Comparison of ENCODE assay signal across 8 mouse cellular contexts in genomic region chr12:44221070-44221469, GRCm38 (mm10). TPM values are rescaled to one million over a fixed set of nuclear protein-coding genes. Genes with fewer than 3 reads are reported as not detected.
DNase-seq lines count a peak whose midpoint lies in the region; ATAC-seq and TF ChIP-seq lines count a peak whose summit lies in the region.
"Not testable (repeated sequence)": the region's sequence is repeated elsewhere in the genome, so short reads cannot be mapped to it uniquely, and the experiment has no call there.

Gene Pnpla8 (plus strand): TSS chr12:44221370.

- in situ Hi-C loops in Patski (cut with MboI; ENCODE audit: low pct_unique_long_range_greater_than_20kb): not testable (repeated sequence)

- 91% methylated on average over 2 of the region's 2 CpGs for WGBS in embryonic facial prominence, embryonic 13.5 days
- WGBS in kidney, postnatal 0 days: 98% methylated on average over 2 of the region's 2 CpGs
- 77% methylated on average over 2 of the region's 2 CpGs for WGBS in limb, embryonic 14.5 days
- 91% methylated on average over 2 of the region's 2 CpGs for WGBS in midbrain, embryonic 10.5 days
- 90% methylated on average over 2 of the region's 2 CpGs for WGBS in stomach, embryonic 15.5 days

- peaks cover 27% of the 10 kb centered on the region for H3K27me3 ChIP-seq in Patski
- not testable (repeated sequence) for H3K27me3 ChIP-seq in embryonic facial prominence, embryonic 13.5 days; kidney, postnatal 0 days (ENCODE audit: insufficient read depth, low read length); limb, embryonic 14.5 days (ENCODE audit: control insufficient read depth, insufficient read depth, low read length); midbrain, embryonic 10.5 days (ENCODE audit: low read depth, poor library complexity, severe bottlenecking); stomach, embryonic 15.5 days (replicated peaks)

- peak within 1 kb of the TSS; percentile 73 for H3K4me2 ChIP-seq in embryonic facial prominence, embryonic 13.5 days
- peak within 1 kb of the TSS; percentile 94 for H3K4me2 ChIP-seq in kidney, postnatal 0 days (ENCODE audit: low read length)
- H3K4me2 ChIP-seq in limb, embryonic 14.5 days (replicated peaks; ENCODE audit: low read depth, low read length, severe bottlenecking): peak within 1 kb of the TSS; percentile 83
- H3K4me2 ChIP-seq in stomach, embryonic 15.5 days: peak within 1 kb of the TSS; percentile 73

- intact Hi-C loops in gastrocnemius, postnatal 14 days (cut with DNase I; ENCODE audit: low total_unique reads); heart, postnatal 36 days (cut with DNase I): not testable (repeated sequence)

- not testable (repeated sequence) for TF ChIP-seq POLR2A in limb, embryonic 14.5 days (IDR thresholded peaks at IDR 0.05; ENCODE audit: borderline replicate concordance, extremely low read depth, insufficient read depth, insufficient read length)

- H3K4me3 ChIP-seq in embryonic facial prominence, embryonic 13.5 days: peak within 1 kb of the TSS; percentile 54
- H3K4me3 ChIP-seq in kidney, postnatal 0 days (replicated peaks; ENCODE audit: low read depth, low read length): peak within 1 kb of the TSS; percentile 67
- H3K4me3 ChIP-seq in limb, embryonic 14.5 days (replicated peaks; ENCODE audit: low read length): peak within 1 kb of the TSS; percentile 58
- H3K4me3 ChIP-seq in midbrain, embryonic 10.5 days: peak within 1 kb of the TSS; percentile 76
- peak within 1 kb of the TSS; percentile 57 for H3K4me3 ChIP-seq in stomach, embryonic 15.5 days (replicated peaks)

- not testable (repeated sequence) for H3K9me3 ChIP-seq in embryonic facial prominence, embryonic 13.5 days; kidney, postnatal 0 days (replicated peaks; ENCODE audit: low read length); limb, embryonic 14.5 days (ENCODE audit: control insufficient read depth, low read length); midbrain, embryonic 10.5 days (replicated peaks); stomach, embryonic 15.5 days

- peak within 1 kb of the TSS; percentile 74 for H3K9ac ChIP-seq in embryonic facial prominence, embryonic 13.5 days
- H3K9ac ChIP-seq in kidney, postnatal 0 days (ENCODE audit: low read depth, low read length): peak within 1 kb of the TSS; percentile 78
- peak within 1 kb of the TSS; percentile 64 for H3K9ac ChIP-seq in limb, embryonic 14.5 days (ENCODE audit: low read depth, low read length, severe bottlenecking)
- H3K9ac ChIP-seq in stomach, embryonic 15.5 days: peak within 1 kb of the TSS; percentile 39

- not testable (repeated sequence) for TF ChIP-seq CTCF in Patski (IDR thresholded peaks at IDR 0.05); kidney, postnatal 0 days (IDR thresholded peaks at IDR 0.05; ENCODE audit: low read depth)

- not testable (repeated sequence) for ATAC-seq in Patski; embryonic facial prominence, embryonic 13.5 days (ENCODE audit: insufficient number of reproducible peaks, insufficient read depth, low FRiP score, low TSS enrichment, low read depth); kidney, postnatal 0 days (replicated peaks; ENCODE audit: low FRiP score, low read depth); limb, embryonic 14.5 days (ENCODE audit: low FRiP score, low read depth); stomach, embryonic 15.5 days (ENCODE audit: insufficient read depth, low FRiP score, low read depth)

- POLR2A ChIA-PET in Patski (lab: Charles Lee): not testable (repeated sequence)

- CTCF ChIA-PET in Patski (lab: Charles Lee): not testable (repeated sequence)

- DNase-seq in Patski (ENCODE audit: low read depth, low spot score); gastrocnemius, postnatal 14 days; heart, postnatal 36 days; kidney, postnatal 0 days (ENCODE audit: low spot score); limb, embryonic 14.5 days (ENCODE audit: low spot score); midbrain, embryonic 10.5 days (ENCODE audit: low spot score): not testable (repeated sequence)

- not testable (repeated sequence) for H3K4me1 ChIP-seq in embryonic facial prominence, embryonic 13.5 days; kidney, postnatal 0 days (replicated peaks; ENCODE audit: insufficient read depth, low read length); limb, embryonic 14.5 days (ENCODE audit: control insufficient read depth, insufficient read depth, low read length); midbrain, embryonic 10.5 days; stomach, embryonic 15.5 days

- not testable (repeated sequence) for H3K27ac ChIP-seq in embryonic facial prominence, embryonic 13.5 days; kidney, postnatal 0 days; limb, embryonic 14.5 days (replicated peaks; ENCODE audit: low read depth, low read length); stomach, embryonic 15.5 days
- H3K27ac ChIP-seq in midbrain, embryonic 10.5 days (replicated peaks): peak within 1 kb of the TSS; percentile 86

- not testable (repeated sequence) for H3K36me3 ChIP-seq in embryonic facial prominence, embryonic 13.5 days; kidney, postnatal 0 days (ENCODE audit: insufficient read depth, low read length); limb, embryonic 14.5 days (ENCODE audit: control insufficient read depth, insufficient read depth, low read length); midbrain, embryonic 10.5 days; stomach, embryonic 15.5 days

RNA-seq across cellular contexts. Expression of gene Pnpla8, which starts in this region (rescaled TPM):
- 75.8 TPM for polyA plus RNA-seq in Patski (2021)
- polyA plus RNA-seq in embryonic facial prominence, embryonic 13.5 days (2015; fragmentation: Nextera tagmentation; extraction: Ambion mirVana): 61.2 and 63.5 TPM in 2 replicates
- total RNA-seq in gastrocnemius, postnatal 14 days (2021): 10 to 100 TPM; 63.7 to 95.8 TPM
- total RNA-seq in heart, postnatal 36 days (2021): 100 to 1,000 TPM; 146 to 161 TPM
- polyA plus RNA-seq in kidney, postnatal 0 days (2015; fragmentation: Nextera tagmentation; extraction: Ambion mirVana): 91.9 and 97.1 TPM in 2 replicates
- polyA plus RNA-seq in limb, embryonic 14.5 days (2012; rRNA removed): 23.8 and 29.6 TPM in 2 replicates
- polyA plus RNA-seq in limb, embryonic 14.5 days (2014; fragmentation: Nextera tagmentation; extraction: Ambion mirVana): 63.8 and 71.9 TPM in 2 replicates
- polyA plus RNA-seq in midbrain, embryonic 10.5 days (2016; fragmentation: Nextera tagmentation; extraction: Ambion mirVana): 55.7 and 67.0 TPM in 2 replicates
- polyA plus RNA-seq in stomach, embryonic 15.5 days (2015; fragmentation: Nextera tagmentation; extraction: Ambion mirVana): 50.8 and 52.8 TPM in 2 replicates
